Mouse (Mus musculus) heart, postnatal 0 days (tissue): ENCODE measurements around the gene Pithd1. TPM values are rescaled to one million over a fixed set of nuclear protein-coding genes. Genes with fewer than 3 reads are reported as not detected.

Experiments used
- ATAC-seq: fragments of 200-750 bp; cut with Nextera tagmentation; 2 replicates; pipeline ENCODE4 v1.8.0; 2017; ENCODE audit warnings: low read depth, moderate number of reproducible peaks, moderate library complexity; ENCODE audit not compliant: insufficient read depth
- DNase-seq: peaks from one replicate; pipeline ENCODE4 v3.0.0-alpha.2; 2016; ENCODE audit warnings: low spot score
- H3K27ac ChIP-seq: fragments of 300-500 bp; sonication (generic); 2 replicates; pipeline ENCODE4 v1.5.1; 2014; ENCODE audit warnings: low read depth, mild to moderate bottlenecking
- H3K27me3 ChIP-seq: fragments of 300-500 bp; sonication (generic); 2 replicates; pipeline ENCODE4 v1.6.1; 2014; ENCODE audit warnings: low read length, mixed read lengths; ENCODE audit not compliant: control insufficient read depth, insufficient read depth
- H3K36me3 ChIP-seq: fragments of 300-500 bp; sonication (generic); replicated peaks from 2 replicates; pipeline ENCODE4 v1.6.1; 2014; ENCODE audit warnings: low read length, mixed read lengths; ENCODE audit not compliant: control insufficient read depth, insufficient read depth
- H3K4me1 ChIP-seq: fragments of 300-500 bp; sonication (generic); 2 replicates; pipeline ENCODE4 v1.6.1; 2014; ENCODE audit warnings: antibody characterized with exemption; ENCODE audit not compliant: control insufficient read depth, insufficient read depth
- H3K4me2 ChIP-seq: fragments of 300-500 bp; sonication (generic); 2 replicates; pipeline ENCODE4 v1.6.1; 2014; ENCODE audit warnings: low read depth, mild to moderate bottlenecking, low read length, moderate library complexity
- H3K4me3 ChIP-seq: fragments of 300-500 bp; sonication (generic); 2 replicates; pipeline ENCODE4 v1.5.1; 2014; ENCODE audit warnings: low read depth, low read length
- H3K9ac ChIP-seq: fragments of 300-500 bp; sonication (generic); replicated peaks from 2 replicates; pipeline ENCODE4 v1.6.1; 2014; ENCODE audit warnings: low read depth, low read length, mixed read lengths
- H3K9me3 ChIP-seq: fragments of 300-500 bp; sonication (generic); replicated peaks from 2 replicates; pipeline ENCODE4 v1.6.1; 2016; ENCODE audit warnings: low read length; ENCODE audit not compliant: control insufficient read depth
- CTCF ChIP-seq: IDR thresholded peaks from 2 replicates; pipeline ENCODE4 v1.5.1; 2016; ENCODE audit warnings: antibody characterized with exemption, control low read depth, low read depth
- EP300 ChIP-seq: IDR thresholded peaks from 2 replicates; pipeline ENCODE4 v1.6.1; 2016; ENCODE audit warnings: antibody characterized with exemption, low read depth
- WGBS: fragments of 180-500 bp; shearing (Covaris S2); extraction: QIAGEN DNeasy Blood & Tissue Kit; methylation state at CpG from one replicate; pipeline ENCODE4 v1.1.7; 2014; 5-methylcytosine and 5-hydroxymethylcytosine counted together
- polyA plus RNA-seq: library from polyadenylated mRNA; unstranded; fragments of >200 nt; fragmentation: Nextera tagmentation; extraction: Ambion mirVana; gene quantifications from 2 replicates; pipeline ENCODE4 v1.2.1, GENCODE M21; 2015
- total RNA-seq: library from RNA; depleted of rRNA; stranded (reverse); fragments of >200 nt; gene quantifications from 2 replicates; pipeline ENCODE4 v1.2.3, GENCODE M21; 2014; ENCODE audit warnings: low replicate concordance

The Pithd1 gene
- total and polyA plus RNA-seq, 2 experiments from 2014 or later, result 24.4 to 29.5 TPM

DNA sequence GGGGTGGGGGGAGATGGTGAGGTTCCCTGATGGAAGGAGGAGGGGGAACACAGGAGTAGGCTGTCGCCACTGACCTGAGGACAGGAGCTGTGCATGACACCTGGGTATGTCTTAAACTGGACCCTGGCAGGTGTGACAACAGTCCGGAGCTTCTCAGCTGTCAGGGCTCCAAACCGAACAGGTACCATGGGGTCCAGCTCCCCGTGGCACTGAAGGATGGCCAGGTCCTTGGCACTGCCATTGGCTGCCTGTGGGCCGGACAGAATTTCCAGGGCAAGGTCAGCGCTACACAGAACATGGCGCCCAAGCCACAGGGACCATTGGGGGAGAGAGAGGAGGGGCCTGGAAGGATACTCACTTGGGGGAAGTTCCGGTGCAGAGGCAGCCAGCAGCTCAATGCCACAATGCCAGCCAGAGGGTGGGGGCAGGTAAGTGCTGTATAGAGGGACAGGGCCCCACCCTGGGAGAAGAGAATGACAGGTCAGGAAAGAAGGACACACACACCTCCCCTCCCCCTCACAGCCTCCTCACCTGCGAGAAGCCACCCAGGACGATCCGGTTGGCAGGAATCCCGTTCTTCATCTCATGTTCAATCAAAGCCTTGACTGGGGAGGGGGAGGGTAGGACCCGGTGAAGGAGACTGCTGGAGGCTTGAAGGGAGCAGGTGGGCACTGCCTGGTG is 17.9 kb downstream of the Pithd1 start:
- Histone ChIP-seq H3K27ac (no peak overlapping the region), H3K36me3 (peaks cover 44% of the 10 kb centered on the region), H3K9ac (no peak overlapping the region), H3K4me2 (no peak overlapping the region), H3K4me3 (no peak overlapping the region), H3K27me3 (no peaks in the 10 kb centered on the region), H3K4me1 (peaks cover 7% of the 10 kb centered on the region; the same call in 1 of the 2 replicates), H3K9me3 (no peaks in the 10 kb centered on the region)
- TF ChIP-seq CTCF (no peak), EP300 (no peak)
- ATAC-seq, result no peak
- 87% methylated on average over 13 of the region's 13 CpGs for WGBS
- DNase-seq, result no peak

DNA sequence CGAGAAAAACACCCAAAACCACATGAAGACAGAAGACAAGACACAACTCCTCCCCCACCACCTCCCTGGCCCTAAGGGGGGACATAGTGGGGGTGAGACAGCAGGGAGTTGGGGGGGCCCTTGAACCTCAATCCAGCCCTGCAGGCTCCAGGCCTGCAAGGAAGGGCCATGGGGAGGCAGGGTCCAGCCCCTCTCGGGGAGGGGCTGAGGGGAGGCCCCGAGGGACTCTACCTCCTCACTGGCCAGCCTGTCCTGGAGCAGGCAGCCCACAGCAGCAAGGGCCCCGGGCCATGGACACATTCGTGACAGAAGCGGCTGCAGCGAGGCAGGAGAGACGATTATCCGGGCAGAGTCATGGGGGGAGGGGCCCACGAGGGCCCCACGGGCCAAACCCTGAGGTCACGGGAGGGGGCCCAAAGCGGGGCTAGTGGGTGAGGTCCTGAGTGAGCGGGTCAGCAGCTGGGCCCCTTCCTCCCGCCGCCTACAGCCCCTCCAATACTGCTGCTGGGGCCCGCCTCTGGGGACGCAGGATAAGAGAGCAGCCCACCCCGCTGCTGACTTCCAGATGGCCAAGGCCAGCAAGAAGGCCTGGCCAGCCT is 18.7 kb downstream of the Pithd1 start:
- H3K27me3 ChIP-seq, result no peaks in the 10 kb centered on the region
- no peak overlapping the region for H3K4me3 ChIP-seq
- no peaks in the 10 kb centered on the region for H3K9me3 ChIP-seq
- peaks cover 44% of the 10 kb centered on the region for H3K36me3 ChIP-seq
- H3K4me1 ChIP-seq, result peaks cover 7% of the 10 kb centered on the region; the same call in 1 of the 2 replicates
- no peak overlapping the region for H3K4me2 ChIP-seq
- 72% methylated on average over 17 of the region's 19 CpGs for WGBS
- TF ChIP-seq EP300 (no peak), CTCF (no peak)
- no peak for ATAC-seq
- DNase-seq, result no peak
- no peak overlapping the region for H3K9ac ChIP-seq
- no peak overlapping the region for H3K27ac ChIP-seq

DNA sequence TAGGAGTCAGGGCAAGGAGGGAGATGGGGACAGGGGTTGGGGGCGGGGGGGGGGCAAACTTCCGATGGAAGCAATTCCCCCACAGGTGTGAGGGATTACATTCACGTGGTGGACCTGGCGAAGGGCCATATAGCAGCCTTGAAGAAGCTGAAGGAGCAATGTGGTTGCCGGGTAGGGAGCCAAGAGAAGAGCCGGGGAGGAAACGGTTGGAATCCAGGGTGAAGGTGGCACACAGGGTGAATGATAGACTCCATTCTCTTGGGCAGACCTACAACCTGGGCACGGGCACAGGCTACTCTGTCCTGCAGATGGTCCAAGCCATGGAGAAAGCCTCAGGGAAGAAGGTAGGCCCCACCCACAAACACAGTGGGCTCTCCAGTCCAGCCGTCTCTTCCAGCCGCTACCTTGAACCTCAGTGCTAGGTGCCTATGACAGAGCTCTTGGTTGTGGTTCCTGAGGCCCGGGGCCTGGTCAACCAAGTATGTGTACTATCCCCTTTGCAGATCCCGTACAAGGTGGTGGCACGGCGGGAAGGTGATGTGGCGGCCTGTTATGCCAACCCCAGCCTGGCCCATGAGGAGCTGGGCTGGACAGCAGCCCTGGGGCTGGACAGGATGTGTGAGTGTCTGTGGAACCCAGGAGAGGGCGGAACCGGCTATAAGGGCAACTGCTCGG is 19.8 kb downstream of the Pithd1 start:
- Histone ChIP-seq H3K4me2 (no peak overlapping the region), H3K36me3 (peaks cover 45% of the 10 kb centered on the region), H3K9ac (no peak overlapping the region), H3K27me3 (no peaks in the 10 kb centered on the region), H3K27ac (no peak overlapping the region), H3K9me3 (no peaks in the 10 kb centered on the region), H3K4me3 (no peak overlapping the region), H3K4me1 (peaks cover 7% of the 10 kb centered on the region; the same call in 1 of the 2 replicates)
- TF ChIP-seq CTCF, result no peak
- TF ChIP-seq EP300, result no peak
- WGBS, result 90% methylated on average over 18 of the region's 18 CpGs
- DNase-seq (no peak), ATAC-seq (no peak)

DNA sequence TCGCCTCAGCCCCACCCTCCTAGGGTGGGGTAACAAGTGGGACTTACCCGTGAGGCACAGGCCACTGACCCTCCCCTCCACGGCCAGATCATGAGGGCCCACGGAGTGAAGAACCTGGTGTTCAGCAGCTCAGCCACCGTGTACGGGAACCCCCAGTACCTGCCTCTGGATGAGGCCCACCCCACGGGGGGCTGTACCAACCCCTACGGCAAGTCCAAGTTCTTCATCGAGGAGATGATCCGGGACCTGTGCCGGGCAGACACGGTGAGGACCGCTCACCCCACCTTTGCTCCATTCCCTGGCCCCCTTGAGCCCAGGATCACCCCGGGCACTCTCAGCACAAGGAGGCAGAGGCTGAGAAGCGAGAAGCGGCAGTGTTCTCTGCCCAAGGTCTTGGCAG is 20.8 kb downstream of the Pithd1 start:
- peaks cover 53% of the 10 kb centered on the region for H3K36me3 ChIP-seq
- H3K4me3 ChIP-seq, result no peak overlapping the region
- no peak overlapping the region for H3K27ac ChIP-seq
- WGBS, result 88% methylated on average over 16 of the region's 16 CpGs
- no peak overlapping the region for H3K4me2 ChIP-seq
- no peak overlapping the region for H3K9ac ChIP-seq
- H3K27me3 ChIP-seq, result no peaks in the 10 kb centered on the region
- DNase-seq (no peak), ATAC-seq (no peak)
- no peak for TF ChIP-seq EP300
- TF ChIP-seq CTCF, result no peak
- H3K9me3 ChIP-seq, result no peaks in the 10 kb centered on the region
- peaks cover under 1% of the 10 kb centered on the region; the same call in 1 of the 2 replicates for H3K4me1 ChIP-seq

DNA sequence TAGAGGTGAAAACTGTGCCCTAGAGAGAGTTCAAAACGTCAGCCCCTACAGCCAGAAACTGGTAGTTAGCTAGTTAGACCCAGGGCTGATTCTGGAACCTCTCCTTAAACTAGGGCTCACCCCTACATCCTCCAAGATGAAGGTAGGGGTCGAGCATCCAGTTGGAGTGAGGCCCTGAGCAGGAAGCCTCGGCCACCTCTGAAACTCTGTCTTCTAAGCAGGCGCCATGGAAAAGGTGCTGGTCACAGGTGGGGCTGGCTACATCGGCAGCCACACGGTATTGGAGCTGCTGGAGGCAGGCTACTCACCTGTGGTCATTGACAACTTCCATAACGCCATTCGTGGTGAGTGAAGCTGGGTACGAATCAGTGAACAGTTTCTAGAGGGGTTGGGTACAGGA is 22.0 kb downstream of the Pithd1 start:
- H3K4me3 ChIP-seq, result no peak overlapping the region
- peaks cover 54% of the 10 kb centered on the region for H3K36me3 ChIP-seq

More for the DNA sequence above, 22.0 kb downstream of the Pithd1 start:
- 82% methylated on average over 9 of the region's 9 CpGs for WGBS
- H3K4me1 ChIP-seq, result no peaks in the 10 kb centered on the region; the same call in 1 of the 2 replicates
- ATAC-seq (no peak), DNase-seq (no peak)
- H3K27me3 ChIP-seq, result no peaks in the 10 kb centered on the region
- TF ChIP-seq CTCF, result no peak
- no peak for TF ChIP-seq EP300
- no peaks in the 10 kb centered on the region for H3K9me3 ChIP-seq
- 0 out of 2 replicates have a peak overlapping the region, but pooled peaks have one; percentile 94 for H3K4me2 ChIP-seq
- no peak overlapping the region for H3K9ac ChIP-seq
- 0 out of 2 replicates have a peak overlapping the region, but pooled peaks have one; percentile 2 for H3K27ac ChIP-seq
